Mouse (Mus musculus) limb, embryonic 12.5 days (tissue): ENCODE results near the gene Wdr5. TPM values are rescaled to one million over a fixed set of nuclear protein-coding genes. Genes with fewer than 3 reads are reported as not detected.

Experiments used
- ATAC-seq: fragments of 200-750 bp; cut with Nextera tagmentation; 2 replicates; pipeline ENCODE4 v1.8.0; 2017; ENCODE audit warnings: low read depth, moderate TSS enrichment; ENCODE audit not compliant: insufficient number of reproducible peaks, insufficient read depth, low FRiP score, low TSS enrichment
- H3K27ac ChIP-seq: fragments of 300-500 bp; sonication (generic); 2 replicates; pipeline ENCODE4 v1.5.1; 2016; ENCODE audit warnings: mild to moderate bottlenecking, moderate library complexity
- H3K27me3 ChIP-seq: fragments of 300-500 bp; sonication (generic); 2 replicates; pipeline ENCODE4 v1.6.1; 2016; ENCODE audit warnings: mild to moderate bottlenecking, moderate library complexity
- H3K36me3 ChIP-seq: fragments of 300-500 bp; sonication (generic); 2 replicates; pipeline ENCODE4 v1.6.1; 2016; ENCODE audit warnings: mild to moderate bottlenecking, moderate library complexity
- H3K4me1 ChIP-seq: fragments of 300-500 bp; sonication (generic); replicated peaks from 2 replicates; pipeline ENCODE4 v1.6.1; 2016
- H3K4me2 ChIP-seq: fragments of 300-500 bp; sonication (generic); 2 replicates; pipeline ENCODE4 v1.6.1; 2016; ENCODE audit warnings: mild to moderate bottlenecking, moderate library complexity
- H3K4me3 ChIP-seq: fragments of 300-500 bp; sonication (generic); replicated peaks from 2 replicates; pipeline ENCODE4 v1.5.1; 2016; ENCODE audit warnings: mild to moderate bottlenecking
- H3K9ac ChIP-seq: fragments of 300-500 bp; sonication (generic); replicated peaks from 2 replicates; pipeline ENCODE4 v1.6.1; 2016; ENCODE audit warnings: mild to moderate bottlenecking, moderate library complexity
- H3K9me3 ChIP-seq: fragments of 300-500 bp; sonication (generic); 2 replicates; pipeline ENCODE4 v1.6.1; 2016; ENCODE audit warnings: mild to moderate bottlenecking, moderate library complexity
- WGBS: fragments of 180-500 bp; shearing (Covaris S2); methylation state at CpG from one replicate; pipeline ENCODE4 v1.1.7; 2016; 5-methylcytosine and 5-hydroxymethylcytosine counted together
- polyA plus RNA-seq: library from polyadenylated mRNA; unstranded; fragments of >200 nt; fragmentation: Nextera tagmentation; extraction: Ambion mirVana; gene quantifications from 2 replicates; pipeline ENCODE4 v1.2.1, GENCODE M21; 2016

Wdr5 gene
- polyA plus RNA-seq, 1 experiment from 2014 or later, result 73.5 TPM

DNA sequence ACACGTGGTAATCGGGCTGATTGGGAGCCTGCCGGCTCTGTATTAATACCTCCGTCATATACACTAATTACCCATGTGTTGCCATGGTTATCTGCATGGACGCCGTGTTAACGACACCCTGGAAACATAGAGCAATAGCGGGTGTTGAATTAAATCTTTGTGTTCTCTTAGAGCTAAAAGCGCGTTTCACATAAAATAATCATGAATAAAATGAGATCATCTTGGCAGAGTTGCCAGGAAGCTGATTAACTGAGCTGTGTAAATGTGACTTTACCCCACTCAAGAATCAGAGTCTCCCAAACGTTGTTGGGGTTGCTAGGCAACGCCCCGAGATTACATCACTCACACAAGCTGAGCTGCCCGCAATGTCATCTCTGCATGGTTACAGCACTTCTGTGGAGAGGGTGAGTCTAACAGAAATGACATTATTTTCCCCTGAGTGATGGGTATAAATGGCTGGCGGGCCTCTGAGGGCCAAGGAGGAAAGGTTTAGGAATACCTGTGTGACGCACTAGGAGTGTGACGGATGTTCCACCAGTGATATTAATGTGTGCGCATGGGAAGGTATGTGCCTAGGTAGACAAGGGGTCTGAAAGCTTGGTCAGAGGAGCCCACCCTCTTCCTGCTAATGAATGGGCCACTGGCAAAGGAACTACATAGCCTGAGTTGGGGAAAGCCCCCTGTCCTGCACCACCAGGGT, 58.1 kb downstream of the Wdr5 start:
- WGBS, result 56% methylated on average over 18 of the region's 18 CpGs
- ATAC-seq, result peak; percentile 80

DNA sequence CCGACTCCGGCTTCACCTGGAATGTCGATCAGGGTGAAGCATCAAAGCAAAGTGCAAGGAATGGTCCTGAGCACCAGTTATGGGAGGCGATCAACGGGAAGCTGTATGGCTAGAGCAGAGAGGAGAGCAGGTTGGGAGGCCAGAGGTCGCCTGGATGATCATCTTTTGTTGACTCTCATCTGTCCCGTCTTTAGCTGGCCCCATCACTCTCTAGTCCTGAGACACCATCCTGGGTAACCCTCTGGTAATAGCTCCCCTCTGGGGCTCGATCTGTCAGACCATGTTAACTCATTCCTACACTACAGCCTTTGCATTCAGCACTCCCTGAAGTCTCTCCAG, 58.6 kb downstream of the Wdr5 start:
- no peaks in the 10 kb centered on the region for H3K9me3 ChIP-seq
- H3K9ac ChIP-seq, result no peak overlapping the region
- no peaks in the 10 kb centered on the region for H3K27me3 ChIP-seq
- no peak overlapping the region for H3K4me3 ChIP-seq
- H3K4me1 ChIP-seq, result peaks cover 25% of the 10 kb centered on the region
- WGBS, result 79% methylated on average over 8 of the region's 8 CpGs
- H3K27ac ChIP-seq, result peak overlapping the region; percentile 57; the same call in 1 of the 2 replicates
- H3K4me2 ChIP-seq, result peak overlapping the region; percentile 7; the same call in 1 of the 2 replicates
- no peaks in the 10 kb centered on the region for H3K36me3 ChIP-seq
- no peak for ATAC-seq

More for the DNA sequence above, 58.1 kb downstream of the Wdr5 start:
- Histone ChIP-seq H3K4me2 (peak overlapping the region; percentile 7; the same call in 1 of the 2 replicates), H3K36me3 (no peaks in the 10 kb centered on the region), H3K4me3 (no peak overlapping the region), H3K9ac (no peak overlapping the region), H3K4me1 (peaks cover 28% of the 10 kb centered on the region), H3K9me3 (no peaks in the 10 kb centered on the region), H3K27me3 (no peaks in the 10 kb centered on the region), H3K27ac (peak overlapping the region; percentile 62)

DNA sequence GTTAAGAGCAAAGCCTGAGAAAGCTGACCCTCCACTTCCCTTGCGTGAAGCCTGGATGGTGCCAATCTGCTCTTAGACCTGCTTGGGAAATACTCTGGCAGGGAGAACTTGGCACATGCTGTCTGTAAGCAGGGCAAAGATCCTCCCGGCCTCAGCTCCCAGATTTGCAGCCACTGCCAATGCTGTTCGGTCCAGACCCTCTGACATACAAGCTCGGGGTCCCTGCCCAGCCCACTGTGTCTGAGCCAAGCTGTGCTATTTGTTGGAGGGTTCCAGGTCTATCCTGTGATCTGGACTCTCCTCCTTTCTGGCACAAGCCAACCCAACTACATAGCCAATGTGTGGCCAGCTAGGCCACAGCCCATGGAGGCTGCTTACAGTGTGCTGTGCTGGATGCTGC, 61.5 kb downstream of the Wdr5 start:
- Histone ChIP-seq H3K4me2 (no peak overlapping the region), H3K4me3 (no peak overlapping the region), H3K27me3 (no peaks in the 10 kb centered on the region), H3K36me3 (no peaks in the 10 kb centered on the region), H3K9me3 (no peaks in the 10 kb centered on the region), H3K9ac (no peak overlapping the region), H3K27ac (no peak overlapping the region), H3K4me1 (peaks cover 19% of the 10 kb centered on the region)
- ATAC-seq, result no peak
- 85% methylated on average over 4 of the region's 4 CpGs for WGBS

DNA sequence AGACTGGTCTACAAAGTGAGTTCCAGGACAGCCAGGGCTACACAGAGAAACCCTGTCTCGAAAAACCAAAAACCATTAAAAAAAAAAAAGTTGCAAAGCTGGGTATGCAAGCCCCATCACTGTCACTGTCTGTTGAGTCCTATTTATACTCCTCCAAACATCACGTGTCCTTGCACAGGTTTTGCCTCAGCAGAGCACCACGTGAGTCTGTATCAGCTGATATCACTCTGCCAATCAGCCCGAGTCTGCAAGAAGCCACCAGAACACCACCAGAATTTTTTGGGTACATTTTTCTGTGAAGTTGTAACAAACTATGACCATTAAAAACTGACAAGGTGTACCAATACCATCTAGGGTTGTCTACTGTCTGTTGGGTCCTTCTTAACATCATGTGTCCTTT, 63.6 kb downstream of the Wdr5 start:
- H3K4me3 ChIP-seq, result no peak overlapping the region
- H3K27ac ChIP-seq, result no peak overlapping the region
- no peaks in the 10 kb centered on the region for H3K9me3 ChIP-seq
- peaks cover 1% of the 10 kb centered on the region for H3K4me1 ChIP-seq
- no peak for ATAC-seq
- no peaks in the 10 kb centered on the region for H3K36me3 ChIP-seq
- no peaks in the 10 kb centered on the region for H3K27me3 ChIP-seq
- H3K9ac ChIP-seq, result no peak overlapping the region
- no peak overlapping the region for H3K4me2 ChIP-seq
- WGBS, result 90% methylated on average over 4 of the region's 4 CpGs

DNA sequence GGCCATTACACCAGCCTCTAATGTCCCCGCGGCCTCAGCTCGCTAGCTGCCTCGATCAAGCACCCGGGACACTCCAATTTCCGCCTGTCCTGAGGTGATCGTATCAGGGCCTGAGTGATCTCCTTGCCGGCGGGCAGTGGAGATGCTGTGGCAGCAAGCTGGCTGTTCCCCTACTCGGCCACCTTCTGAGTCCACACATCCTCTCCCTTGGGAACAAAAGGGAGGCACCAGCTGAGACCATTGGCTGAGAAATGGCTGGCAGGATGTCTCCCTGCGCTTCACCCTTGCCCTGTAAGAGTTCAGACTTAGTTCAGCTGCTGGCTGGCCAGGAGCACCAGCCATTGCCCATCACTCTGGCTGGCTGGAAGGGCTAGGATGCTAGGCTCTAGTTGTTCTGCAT, 67.2 kb downstream of the Wdr5 start:
- no peak overlapping the region for H3K9ac ChIP-seq
- no peak overlapping the region for H3K4me2 ChIP-seq
- H3K4me1 ChIP-seq, result peaks cover 1% of the 10 kb centered on the region; the same call in 1 of the 2 replicates
- WGBS, result 45% methylated on average over 11 of the region's 11 CpGs
- no peak overlapping the region for H3K27ac ChIP-seq
- ATAC-seq, result no peak
- no peaks in the 10 kb centered on the region for H3K36me3 ChIP-seq
- H3K27me3 ChIP-seq, result no peaks in the 10 kb centered on the region
- no peaks in the 10 kb centered on the region for H3K9me3 ChIP-seq
- H3K4me3 ChIP-seq, result no peak overlapping the region

DNA sequence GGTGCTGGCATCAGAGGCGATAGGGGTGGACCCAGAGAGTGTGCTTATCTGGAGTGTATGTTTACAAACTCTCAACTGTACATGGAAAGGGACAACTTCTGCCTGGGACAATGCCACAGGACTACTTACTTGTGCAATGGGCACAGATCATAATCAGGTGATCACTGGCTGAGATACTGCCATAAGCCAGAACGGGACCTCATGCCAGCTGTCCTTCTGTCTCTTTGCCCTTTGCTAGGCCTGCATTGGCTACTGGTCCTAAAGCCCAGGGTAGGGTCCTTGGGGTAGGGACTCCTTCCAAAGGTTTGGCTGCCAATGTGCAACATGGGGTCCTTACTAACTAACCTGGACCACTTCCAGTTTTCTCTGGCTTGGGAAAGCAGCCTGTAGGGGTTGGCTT, 68.1 kb downstream of the Wdr5 start:
- no peak for ATAC-seq
- WGBS, result 86% methylated on average over 2 of the region's 2 CpGs

DNA sequence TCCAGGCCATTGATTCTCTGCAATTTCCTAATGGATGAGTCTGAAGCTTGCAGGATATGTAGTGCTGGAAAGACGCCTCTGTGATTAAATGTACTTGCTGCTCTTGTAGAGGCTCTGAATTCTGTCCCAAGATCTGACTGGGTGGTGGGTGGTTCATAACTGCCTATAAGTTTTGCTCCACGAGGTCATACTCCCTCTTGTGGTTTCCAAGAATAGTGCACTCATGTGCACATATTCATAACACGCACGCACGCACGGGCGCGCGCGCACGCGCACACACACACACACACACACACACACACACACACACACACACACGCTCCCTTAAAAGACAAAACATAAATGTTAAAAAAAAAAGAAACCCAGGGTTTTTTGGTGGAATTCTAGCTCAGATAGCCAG, 69.6 kb downstream of the Wdr5 start:
- no peak for ATAC-seq
- Histone ChIP-seq H3K36me3 (no peaks in the 10 kb centered on the region), H3K4me2 (no peak overlapping the region), H3K4me1 (peaks cover 4% of the 10 kb centered on the region; the same call in 1 of the 2 replicates), H3K9me3 (no peaks in the 10 kb centered on the region), H3K27ac (no peak overlapping the region), H3K9ac (no peak overlapping the region), H3K4me3 (no peak overlapping the region), H3K27me3 (0 out of 2 replicates have a peak, but pooled peaks cover 3% of the 10 kb centered on the region)
- WGBS, result 92% methylated on average over 13 of the region's 13 CpGs

More for the DNA sequence above, 68.1 kb downstream of the Wdr5 start:
- H3K9me3 ChIP-seq, result no peaks in the 10 kb centered on the region
- H3K27me3 ChIP-seq, result 0 out of 2 replicates have a peak, but pooled peaks cover 3% of the 10 kb centered on the region
- H3K4me2 ChIP-seq, result no peak overlapping the region
- H3K4me3 ChIP-seq, result no peak overlapping the region
- peaks cover 4% of the 10 kb centered on the region; the same call in 1 of the 2 replicates for H3K4me1 ChIP-seq
- no peaks in the 10 kb centered on the region for H3K36me3 ChIP-seq
- no peak overlapping the region for H3K9ac ChIP-seq
- H3K27ac ChIP-seq, result no peak overlapping the region

Other genes with a start within 250 kb of the Wdr5 start
- 8.0 and 8.5 TPM in 2 replicates for gene Vav2, start 88.1 kb upstream of the Wdr5 start, polyA plus RNA-seq
- 10.7 and 11.5 TPM in 2 replicates for gene Brd3os, start 72.8 kb upstream of the Wdr5 start, polyA plus RNA-seq
- gene Brd3, start 7.5 kb upstream of the Wdr5 start, polyA plus RNA-seq, result 128 and 152 TPM in 2 replicates
- gene Rxra, start 161.3 kb downstream of the Wdr5 start, polyA plus RNA-seq, result 15.3 and 15.7 TPM in 2 replicates